Comparison of ENCODE assay signal across 7 mouse cellular contexts in the genomic region with DNA sequence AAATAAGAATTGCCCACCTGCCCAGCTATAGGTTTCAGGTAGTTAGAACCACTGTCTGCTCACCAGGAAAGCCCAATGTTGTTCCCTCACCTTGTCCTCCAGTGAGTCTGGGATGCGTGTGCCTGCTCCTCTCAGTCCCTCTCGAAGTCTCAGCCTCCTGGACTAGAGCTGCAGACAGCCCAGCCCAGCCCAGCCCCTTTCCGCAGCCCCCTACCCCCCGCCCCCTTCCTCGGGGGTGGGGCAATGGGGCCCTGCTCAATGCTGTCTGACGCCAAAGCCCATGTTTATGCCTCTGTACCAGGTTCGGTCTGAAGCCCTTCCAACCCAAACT. TPM values are rescaled to one million over a fixed set of nuclear protein-coding genes. Genes with fewer than 3 reads are reported as not detected.
DNase-seq lines count a peak whose midpoint lies in the region; ATAC-seq and TF ChIP-seq lines count a peak whose summit lies in the region.

A gene (minus strand): TSS at position 207 of the 331 bp plus-strand sequence.

- H3K4me3 ChIP-seq in thymus, adult 2 months (ENCODE audit: control insufficient read depth, insufficient read depth, low read length), result peak within 1 kb of the TSS; percentile 66
- peak within 1 kb of the TSS; percentile 52 for H3K4me3 ChIP-seq in intestine, postnatal 0 days (ENCODE audit: low read depth, low read length)

- TF ChIP-seq CTCF in thymus, adult 2 months (IDR thresholded peaks at IDR 0.05; ENCODE audit: borderline replicate concordance, control insufficient read depth, extremely low read depth, insufficient read depth, low read length, poor library complexity), result no peak
- TF ChIP-seq CTCF in brain, embryonic 14.5 days (IDR thresholded peaks at IDR 0.05; ENCODE audit: borderline replicate concordance, extremely low read depth, insufficient read depth, insufficient read length), result no peak
- no peak for TF ChIP-seq CTCF in intestine, postnatal 0 days (IDR thresholded peaks at IDR 0.05; ENCODE audit: low read depth)

- no peak for DNase-seq in thymus, adult 2 months
- no peak for DNase-seq in thymus, postnatal 10 days (ENCODE audit: low spot score in 2 of 2)
- peak; percentile 29 for DNase-seq in brain, embryonic 14.5 days (ENCODE audit: low read depth)
- no peak for DNase-seq in gonadal fat pad, adult 2 months (ENCODE audit: low read depth)
- peak; percentile 5 for DNase-seq in lung, postnatal 10 days
- DNase-seq in yolk sac, embryonic 10.5 days (ENCODE audit: low spot score), result peak; percentile 40

- H3K36me3 ChIP-seq in thymus, adult 2 months (ENCODE audit: control insufficient read depth, insufficient read depth, low read length), result no peaks in the 10 kb centered on the region
- peaks cover 7% of the 10 kb centered on the region; the same call in 1 of the 2 replicates for H3K36me3 ChIP-seq in intestine, postnatal 0 days (ENCODE audit: control insufficient read depth, insufficient read depth)

- no peak for ATAC-seq in intestine, postnatal 0 days

- H3K4me1 ChIP-seq in thymus, adult 2 months (replicated peaks; ENCODE audit: control insufficient read depth, insufficient read depth, low read length), result peaks cover 6% of the 10 kb centered on the region; the same call in 1 of the 2 replicates
- H3K4me1 ChIP-seq in intestine, postnatal 0 days (replicated peaks; ENCODE audit: control insufficient read depth, insufficient read depth, low read length), result no peaks in the 10 kb centered on the region

- H3K9me3 ChIP-seq in intestine, postnatal 0 days (ENCODE audit: control insufficient read depth), result no peaks in the 10 kb centered on the region

- no peak for TF ChIP-seq POLR2A in thymus, adult 2 months (IDR thresholded peaks at IDR 0.05; ENCODE audit: control insufficient read depth, extremely low read depth, insufficient read depth, low read length, poor library complexity)
- no peak for TF ChIP-seq POLR2A in brain, embryonic 14.5 days (IDR thresholded peaks at IDR 0.05; ENCODE audit: borderline replicate concordance, extremely low read depth, insufficient read depth, insufficient read length, poor library complexity, severe bottlenecking)

- WGBS in thymus, adult 2 months, result 17% methylated on average over 7 of the region's 7 CpGs
- 31% methylated on average over 7 of the region's 7 CpGs for WGBS in intestine, postnatal 0 days

- no peaks in the 10 kb centered on the region for H3K27me3 ChIP-seq in thymus, adult 2 months (ENCODE audit: control insufficient read depth, insufficient read depth, low read length)
- no peaks in the 10 kb centered on the region for H3K27me3 ChIP-seq in intestine, postnatal 0 days (replicated peaks; ENCODE audit: control insufficient read depth, insufficient read depth, low read length)

- peak within 1 kb of the TSS; percentile 22; the same call in 1 of the 2 replicates for H3K9ac ChIP-seq in intestine, postnatal 0 days (ENCODE audit: low read depth, low read length)

- H3K4me2 ChIP-seq in intestine, postnatal 0 days (replicated peaks; ENCODE audit: low read depth), result peak within 1 kb of the TSS; percentile 71

- no peak within 1 kb of the TSS for H3K27ac ChIP-seq in thymus, adult 2 months (ENCODE audit: control insufficient read depth, insufficient read depth, low read length)
- H3K27ac ChIP-seq in intestine, postnatal 0 days (ENCODE audit: low read depth, low read length), result no peak within 1 kb of the TSS

RNA-seq across cellular contexts. Expression of the gene that starts here (rescaled TPM):
- polyA plus RNA-seq in thymus, adult 2 months (2012; rRNA removed), result 9.3 and 11.1 TPM in 2 replicates
- polyA plus RNA-seq in brain, embryonic 14.5 days (2012; rRNA removed), result 168 and 197 TPM in 2 replicates
- polyA plus RNA-seq in gonadal fat pad, adult 2 months (2012; rRNA removed), result 37.8 and 46.0 TPM in 2 replicates
- polyA plus RNA-seq in intestine, postnatal 0 days (2015; fragmentation: Nextera tagmentation; extraction: Ambion mirVana), result 142 and 143 TPM in 2 replicates

Comparison
In these comparisons a context has a peak if more than half of its experiments do, and no peak if none do; other contexts are left out.
1. DNase-seq: peak in brain, embryonic 14.5 days (single experiment), lung, postnatal 10 days (single experiment) and yolk sac, embryonic 10.5 days (single experiment); none in thymus, adult 2 months (single experiment), thymus, postnatal 10 days (0 of 2) and gonadal fat pad, adult 2 months (single experiment).